Mouse (Mus musculus) bone marrow macrophage, adult 2 months (primary cell): ENCODE measurements at regions not wholly inside any gene's neighbourhood (a gene's known extent, or its start where the extent isn't known, plus 50 kb on each side); places are given as distances from the start of the nearest gene placed in this dataset.

ENCODE experiments used
- CTCF ChIP-seq: IDR thresholded peaks from 2 replicates; pipeline ENCODE4 v1.5.1; 2012; ENCODE audit warnings: low read depth, mild to moderate bottlenecking, low read length, moderate library complexity
- POLR2A ChIP-seq: IDR thresholded peaks from 2 replicates; pipeline ENCODE4 v1.6.1; 2012; ENCODE audit warnings: mild to moderate bottlenecking, low read depth, low read length, borderline replicate concordance

GRCm38 (mm10) chr2:11011041-11011962, 160.6 kb upstream of the Prkcq start:
- no peak for TF ChIP-seq CTCF
- no peak for TF ChIP-seq POLR2A
